Mouse (Mus musculus): Measurements from ENCODE around the gene Evi2.

DNA sequence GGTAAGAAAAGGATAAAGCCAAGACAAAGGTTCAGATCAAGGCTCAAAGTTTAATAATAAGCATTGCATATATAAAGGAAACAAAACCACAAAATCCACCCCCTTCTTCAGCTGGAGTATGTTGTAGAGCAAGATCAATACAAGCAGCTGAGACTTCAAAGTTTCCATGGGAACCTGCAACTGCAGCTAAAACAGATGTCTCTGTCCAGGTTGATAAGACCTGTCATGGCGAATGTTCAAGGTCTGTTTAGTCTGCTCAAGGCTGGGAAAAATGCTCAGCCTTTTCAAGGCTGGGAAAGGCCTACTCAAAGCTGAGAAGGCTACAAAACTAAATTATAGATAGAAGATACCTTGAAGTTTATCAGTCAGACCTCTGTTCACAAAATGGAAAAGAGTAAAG, 22.2 kb upstream of the Evi2 start:
- no peak for TF ChIP-seq POLR2A (IDR thresholded peaks at IDR 0.05; ENCODE audit: borderline replicate concordance, low read depth, low read length)
- TF ChIP-seq CTCF (IDR thresholded peaks at IDR 0.05; ENCODE audit: low read depth, low read length): no peak

Data from bone marrow macrophage, adult 2 months (primary cell).